Comparison of ENCODE assay signal across 8 mouse cellular contexts in the genomic region with DNA sequence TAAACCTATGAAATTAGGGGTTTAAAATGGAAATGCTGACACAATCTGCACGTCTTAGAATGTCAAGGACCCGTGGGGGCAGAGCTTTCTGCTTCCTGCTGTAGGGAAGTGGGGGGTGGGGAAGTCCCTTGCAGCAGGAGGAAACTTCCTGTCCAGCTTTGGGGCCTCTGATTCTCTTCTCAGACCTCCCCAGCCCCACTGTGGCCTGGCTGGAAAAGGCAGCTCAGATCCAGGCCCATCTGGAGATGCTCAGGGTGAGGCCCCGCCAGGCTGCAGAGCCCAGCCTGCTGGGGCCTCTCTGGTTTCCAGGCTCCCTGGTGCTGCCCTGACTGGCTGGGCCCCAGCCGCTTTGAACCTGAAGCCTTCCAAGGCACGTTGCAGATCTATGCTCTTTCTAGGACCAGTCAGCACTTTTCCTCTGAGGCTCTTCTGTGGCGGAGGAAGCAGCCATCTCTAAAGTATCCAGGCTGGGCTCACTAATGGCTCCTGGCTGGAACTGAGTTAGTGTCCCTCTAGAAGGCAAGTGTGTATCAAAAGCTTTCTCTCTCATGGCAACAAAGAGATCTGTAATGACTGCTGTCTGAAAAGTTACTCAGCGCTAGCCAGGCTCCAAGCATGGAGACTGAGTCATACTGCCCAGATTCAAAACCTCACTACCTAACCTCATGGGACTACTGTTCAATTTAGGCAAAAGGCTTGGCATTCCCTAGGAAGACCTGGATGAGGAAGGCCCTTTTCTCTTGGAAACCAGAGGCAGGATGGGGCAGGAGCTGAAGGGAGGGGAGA. TPM values are rescaled to one million over a fixed set of nuclear protein-coding genes. Genes with fewer than 3 reads are reported as not detected.
DNase-seq lines count a peak whose midpoint lies in the region; ATAC-seq and TF ChIP-seq lines count a peak whose summit lies in the region.

No protein-coding gene starts in this region.

- H3K4me3 ChIP-seq in kidney, postnatal 0 days (replicated peaks; ENCODE audit: low read depth, low read length) = no peak overlapping the region
- H3K4me3 ChIP-seq in heart, embryonic 14.5 days (ENCODE audit: control insufficient read depth in 1 of 2, insufficient read depth in 1 of 2, low read depth in 1 of 2, low read length in 2 of 2) = no peak overlapping the region
- no peak overlapping the region for H3K4me3 ChIP-seq in neural tube, embryonic 13.5 days

- no peaks in the 10 kb centered on the region for H3K9me3 ChIP-seq in kidney, postnatal 0 days (replicated peaks; ENCODE audit: low read length)
- H3K9me3 ChIP-seq in heart, embryonic 14.5 days (ENCODE audit: control insufficient read depth, low read length) = no peaks in the 10 kb centered on the region
- H3K9me3 ChIP-seq in neural tube, embryonic 13.5 days = no peaks in the 10 kb centered on the region

- no peaks in the 10 kb centered on the region for H3K27me3 ChIP-seq in kidney, postnatal 0 days (ENCODE audit: insufficient read depth, low read length)
- H3K27me3 ChIP-seq in heart, embryonic 14.5 days (ENCODE audit: control insufficient read depth, insufficient read depth, low read length) = no peaks in the 10 kb centered on the region
- no peaks in the 10 kb centered on the region for H3K27me3 ChIP-seq in neural tube, embryonic 13.5 days

- peak overlapping the region; percentile 14; the same call in 1 of the 2 replicates for H3K9ac ChIP-seq in kidney, postnatal 0 days (ENCODE audit: low read depth, low read length)
- H3K9ac ChIP-seq in heart, embryonic 14.5 days (ENCODE audit: low read length) = no peak overlapping the region
- no peak overlapping the region for H3K9ac ChIP-seq in neural tube, embryonic 13.5 days

- H3K27ac ChIP-seq in kidney, postnatal 0 days = peak overlapping the region; percentile 34; the same call in 1 of the 2 replicates
- H3K27ac ChIP-seq in heart, embryonic 14.5 days (replicated peaks in 1 of 2; ENCODE audit: control insufficient read depth in 1 of 2, insufficient read depth in 1 of 2, low read depth in 2 of 2, low read length in 2 of 2) = 0 out of 4 replicates have a peak overlapping the region, but pooled peaks have one; percentile 15 to 33
- H3K27ac ChIP-seq in neural tube, embryonic 13.5 days (replicated peaks) = 0 out of 2 replicates have a peak overlapping the region, but pooled peaks have one; percentile 11

- no peak overlapping the region for H3K4me2 ChIP-seq in kidney, postnatal 0 days (ENCODE audit: low read length)
- H3K4me2 ChIP-seq in heart, embryonic 14.5 days (ENCODE audit: low read length) = no peak overlapping the region
- no peak overlapping the region for H3K4me2 ChIP-seq in neural tube, embryonic 13.5 days

- 43% methylated on average over 7 of the region's 7 CpGs for WGBS in kidney, postnatal 0 days
- WGBS in heart, embryonic 14.5 days = 39% methylated on average over 7 of the region's 7 CpGs
- WGBS in neural tube, embryonic 13.5 days = 28% methylated on average over 7 of the region's 7 CpGs

- no peak for TF ChIP-seq CTCF in kidney, postnatal 0 days (IDR thresholded peaks at IDR 0.05; ENCODE audit: low read depth)

- H3K4me1 ChIP-seq in kidney, postnatal 0 days (replicated peaks; ENCODE audit: insufficient read depth, low read length) = no peaks in the 10 kb centered on the region
- H3K4me1 ChIP-seq in heart, embryonic 14.5 days (ENCODE audit: control insufficient read depth in 2 of 2, insufficient read depth in 2 of 2, low read length in 2 of 2) = no peaks in the 10 kb centered on the region; a peak in 1 of 4 replicates
- H3K4me1 ChIP-seq in neural tube, embryonic 13.5 days (replicated peaks) = peaks cover 12% of the 10 kb centered on the region

- H3K36me3 ChIP-seq in kidney, postnatal 0 days (ENCODE audit: insufficient read depth, low read length) = no peaks in the 10 kb centered on the region
- H3K36me3 ChIP-seq in heart, embryonic 14.5 days (ENCODE audit: control insufficient read depth, insufficient read depth, low read length) = no peaks in the 10 kb centered on the region
- no peaks in the 10 kb centered on the region for H3K36me3 ChIP-seq in neural tube, embryonic 13.5 days

- no peak for ATAC-seq in kidney, postnatal 0 days (replicated peaks; ENCODE audit: low FRiP score, low read depth)
- no peak for ATAC-seq in heart, embryonic 14.5 days (ENCODE audit: insufficient number of reproducible peaks, insufficient read depth, low FRiP score, low read depth)
- no peak for ATAC-seq in neural tube, embryonic 13.5 days (ENCODE audit: low read depth)

- DNase-seq in kidney, postnatal 0 days (ENCODE audit: low spot score) = peak; percentile 63
- no peak for DNase-seq in kidney, adult 18-20 months
- peak; percentile 47 for DNase-seq in embryo, embryonic 9.5 days (ENCODE audit: extremely low spot score)
- no peak for DNase-seq in cerebellum, adult 18-20 months
- no peak for DNase-seq in frontal cortex, postnatal 14 days (ENCODE audit: low spot score in 2 of 2)
- DNase-seq in cerebellum, adult 11 months = no peak

RNA-seq across cellular contexts. Expression of gene Tbx4, which starts 55.8 kb away (rescaled TPM):
- polyA plus RNA-seq in kidney, postnatal 0 days (2015; fragmentation: Nextera tagmentation; extraction: Ambion mirVana) = 0.07 and 0.09 TPM in 2 replicates
- polyA plus RNA-seq in heart, embryonic 14.5 days (2014; fragmentation: Nextera tagmentation; extraction: Ambion mirVana) = 0.11 and 0.23 TPM in 2 replicates
- polyA plus RNA-seq in neural tube, embryonic 13.5 days (2015; fragmentation: Nextera tagmentation; extraction: Ambion mirVana) = 0.25 and 0.59 TPM in 2 replicates

Comparison
In these comparisons a context has a peak if more than half of its experiments do, and no peak if none do; other contexts are left out.
1. DNase-seq: peak in kidney, postnatal 0 days (single experiment) and embryo, embryonic 9.5 days (single experiment); none in kidney, adult 18-20 months (single experiment), cerebellum, adult 18-20 months (0 of 2), frontal cortex, postnatal 14 days (0 of 2) and cerebellum, adult 11 months (single experiment).
2. Peak in every context shown above with its lines, with median percentiles within 50 percentile points of each other: H3K27ac ChIP-seq.